Mouse (Mus musculus) spleen, adult 2 months (tissue): ENCODE data around the gene Rab25.

Experiments
- CTCF ChIP-seq: fragments of 200-500 bp; IDR thresholded peaks from 2 replicates; pipeline ENCODE4 v1.5.1; 2011; ENCODE audit warnings: mild to moderate bottlenecking, inconsistent platforms; ENCODE audit not compliant: insufficient read depth, insufficient read length, insufficient replicate concordance; ENCODE audit errors: extremely low read depth
- POLR2A ChIP-seq: fragments of 200-500 bp; IDR thresholded peaks from 2 replicates; pipeline ENCODE4 v1.6.1; 2011; ENCODE audit warnings: low read depth, low read length, inconsistent platforms

DNA sequence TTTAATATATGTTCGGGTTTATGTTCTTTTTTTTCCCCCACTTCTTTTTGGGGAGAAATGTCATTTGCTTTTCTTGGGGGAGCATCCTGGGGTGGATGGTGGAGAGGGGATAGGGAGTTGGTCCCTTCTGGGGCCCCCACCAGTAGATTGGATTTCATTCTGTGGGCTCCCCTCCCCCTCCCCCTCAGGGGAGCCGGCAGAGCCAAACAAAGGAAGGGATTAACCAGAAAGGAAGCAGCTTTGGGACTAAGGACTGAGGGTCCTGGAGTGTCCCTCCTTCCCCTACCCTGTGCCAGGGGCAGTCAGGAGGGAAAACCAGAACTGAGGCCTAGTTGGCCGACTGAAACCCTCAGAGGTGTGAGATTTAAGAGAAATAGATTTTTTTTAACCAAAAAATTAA is 8.7 kb downstream of the Rab25 start:
- no peak for TF ChIP-seq POLR2A
- TF ChIP-seq CTCF = no peak
